Mouse (Mus musculus) neural tube, embryonic 15.5 days (tissue): ENCODE data around the gene Ptms. TPM values are rescaled to one million over a fixed set of nuclear protein-coding genes. Genes with fewer than 3 reads are reported as not detected.

ENCODE experiments used
- ATAC-seq: fragments of 200-750 bp; cut with Nextera tagmentation; 2 replicates; pipeline ENCODE4 v1.8.0; 2017; ENCODE audit warnings: mild to moderate bottlenecking, moderate TSS enrichment, moderate library complexity; ENCODE audit not compliant: low FRiP score
- H3K27ac ChIP-seq: fragments of 300-500 bp; sonication (generic); replicated peaks from 2 replicates; pipeline ENCODE4 v1.5.1; 2015; ENCODE audit warnings: mild to moderate bottlenecking, inconsistent platforms
- H3K27me3 ChIP-seq: fragments of 300-500 bp; sonication (generic); replicated peaks from 2 replicates; pipeline ENCODE4 v1.6.1; 2015; ENCODE audit warnings: inconsistent platforms
- H3K36me3 ChIP-seq: fragments of 300-500 bp; sonication (generic); 2 replicates; pipeline ENCODE4 v1.6.1; 2015; ENCODE audit warnings: inconsistent platforms
- H3K4me1 ChIP-seq: fragments of 300-500 bp; sonication (generic); 2 replicates; pipeline ENCODE4 v1.6.1; 2015; ENCODE audit warnings: inconsistent platforms
- H3K4me2 ChIP-seq: fragments of 300-500 bp; sonication (generic); 2 replicates; pipeline ENCODE4 v1.6.1; 2015; ENCODE audit warnings: inconsistent platforms, mild to moderate bottlenecking, moderate library complexity
- H3K4me3 ChIP-seq: fragments of 300-500 bp; sonication (generic); replicated peaks from 2 replicates; pipeline ENCODE4 v1.5.1; 2015; ENCODE audit warnings: mild to moderate bottlenecking, inconsistent platforms
- H3K9ac ChIP-seq: fragments of 300-500 bp; sonication (generic); replicated peaks from 2 replicates; pipeline ENCODE4 v1.6.1; 2015; ENCODE audit warnings: mild to moderate bottlenecking, inconsistent platforms
- H3K9me3 ChIP-seq: fragments of 300-500 bp; sonication (generic); replicated peaks from 2 replicates; pipeline ENCODE4 v1.6.1; 2016; ENCODE audit warnings: inconsistent platforms
- WGBS: fragments of 180-500 bp; shearing (Covaris S2); methylation state at CpG from one replicate; pipeline ENCODE4 v1.1.7; 2015; ENCODE audit warnings: mixed read lengths; 5-methylcytosine and 5-hydroxymethylcytosine counted together
- polyA plus RNA-seq: library from polyadenylated mRNA; unstranded; fragments of >200 nt; fragmentation: Nextera tagmentation; extraction: Ambion mirVana; gene quantifications from 2 replicates; pipeline ENCODE4 v1.2.1, GENCODE M21; 2015

The Ptms gene
- polyA plus RNA-seq, 1 experiment from 2014 or later, result 745 TPM

- no peaks in the 10 kb centered on the region for H3K4me1 ChIP-seq
- ATAC-seq, result no peak
- H3K9ac ChIP-seq, result no peak overlapping the region
- H3K4me2 ChIP-seq, result no peak overlapping the region
- no peak overlapping the region for H3K4me3 ChIP-seq
- no peaks in the 10 kb centered on the region for H3K9me3 ChIP-seq
- H3K27me3 ChIP-seq, result no peaks in the 10 kb centered on the region
- H3K36me3 ChIP-seq, result 0 out of 2 replicates have a peak, but pooled peaks cover 3% of the 10 kb centered on the region
- H3K27ac ChIP-seq, result no peak overlapping the region
- 91% methylated on average over 3 of the region's 3 CpGs for WGBS
Observed at GRCm38 (mm10) chr6:124943526-124943925, 23.6 kb upstream of the Ptms start.

- no peak for ATAC-seq
- H3K9me3 ChIP-seq, result no peaks in the 10 kb centered on the region
- no peak overlapping the region for H3K27ac ChIP-seq
- no peaks in the 10 kb centered on the region for H3K27me3 ChIP-seq
- no peak overlapping the region for H3K9ac ChIP-seq
- 100% methylated on average over 1 of the region's 1 CpGs for WGBS
- no peaks in the 10 kb centered on the region for H3K4me1 ChIP-seq
- no peak overlapping the region for H3K4me3 ChIP-seq
- peaks cover 18% of the 10 kb centered on the region for H3K36me3 ChIP-seq
- no peak overlapping the region for H3K4me2 ChIP-seq
Observed at GRCm38 (mm10) chr6:124941679-124942078, 21.8 kb upstream of the Ptms start.

- Histone ChIP-seq H3K27me3 (no peaks in the 10 kb centered on the region), H3K4me1 (peaks cover 13% of the 10 kb centered on the region)
- WGBS, result 94% methylated on average over 7 of the region's 7 CpGs
Observed at GRCm38 (mm10) chr6:124938554-124938953, 18.7 kb upstream of the Ptms start.

GRCm38 (mm10) chr6:124937493-124937892 lies 17.6 kb upstream of the Ptms start:
- peaks cover 52% of the 10 kb centered on the region for H3K36me3 ChIP-seq
- WGBS, result 83% methylated on average over 2 of the region's 2 CpGs
- no peak overlapping the region for H3K9ac ChIP-seq
- no peaks in the 10 kb centered on the region for H3K9me3 ChIP-seq
- H3K27me3 ChIP-seq, result no peaks in the 10 kb centered on the region
- H3K4me1 ChIP-seq, result peaks cover 18% of the 10 kb centered on the region
- no peak overlapping the region for H3K4me3 ChIP-seq
- H3K27ac ChIP-seq, result no peak overlapping the region
- no peak overlapping the region for H3K4me2 ChIP-seq
- no peak for ATAC-seq

More at GRCm38 (mm10) chr6:124938554-124938953, 18.7 kb upstream of the Ptms start:
- no peak overlapping the region for H3K27ac ChIP-seq
- H3K36me3 ChIP-seq, result peaks cover 49% of the 10 kb centered on the region
- no peak for ATAC-seq
- H3K9ac ChIP-seq, result no peak overlapping the region
- no peak overlapping the region for H3K4me3 ChIP-seq
- H3K4me2 ChIP-seq, result no peak overlapping the region
- no peaks in the 10 kb centered on the region for H3K9me3 ChIP-seq

- no peak overlapping the region for H3K4me3 ChIP-seq
- no peak overlapping the region for H3K27ac ChIP-seq
- 93% methylated on average over 1 of the region's 1 CpGs for WGBS
- ATAC-seq, result no peak
- peaks cover 52% of the 10 kb centered on the region for H3K36me3 ChIP-seq
- no peak overlapping the region for H3K4me2 ChIP-seq
- H3K9ac ChIP-seq, result no peak overlapping the region
- no peaks in the 10 kb centered on the region for H3K9me3 ChIP-seq
- H3K4me1 ChIP-seq, result peaks cover 25% of the 10 kb centered on the region
- H3K27me3 ChIP-seq, result no peaks in the 10 kb centered on the region
Observed at GRCm38 (mm10) chr6:124936681-124937080, 16.8 kb upstream of the Ptms start.

- Histone ChIP-seq H3K27ac (no peak overlapping the region), H3K9me3 (no peaks in the 10 kb centered on the region), H3K4me2 (no peak overlapping the region), H3K4me1 (peaks cover 35% of the 10 kb centered on the region), H3K9ac (0 out of 2 replicates have a peak overlapping the region, but pooled peaks have one; percentile 30), H3K4me3 (no peak overlapping the region), H3K27me3 (no peaks in the 10 kb centered on the region), H3K36me3 (peaks cover 52% of the 10 kb centered on the region)
- WGBS, result 96% methylated on average over 7 of the region's 7 CpGs
- ATAC-seq, result no peak
Observed at GRCm38 (mm10) chr6:124934670-124935069, 14.8 kb upstream of the Ptms start.

- no peak overlapping the region for H3K27ac ChIP-seq
- no peaks in the 10 kb centered on the region for H3K9me3 ChIP-seq
- WGBS, result 93% methylated on average over 3 of the region's 3 CpGs
- no peak overlapping the region for H3K9ac ChIP-seq
- H3K4me1 ChIP-seq, result peaks cover 36% of the 10 kb centered on the region
- peaks cover 46% of the 10 kb centered on the region for H3K36me3 ChIP-seq
- H3K4me2 ChIP-seq, result peak overlapping the region; percentile 87; the same call in 1 of the 2 replicates
- peak overlapping the region; percentile 97; the same call in 1 of the 2 replicates for H3K4me3 ChIP-seq
- no peaks in the 10 kb centered on the region for H3K27me3 ChIP-seq
- no peak for ATAC-seq
Observed at GRCm38 (mm10) chr6:124933127-124933526, 13.2 kb upstream of the Ptms start.

- ATAC-seq, result no peak
- peak overlapping the region; percentile 96 for H3K9ac ChIP-seq
Observed at GRCm38 (mm10) chr6:124932314-124932695, 12.4 kb upstream of the Ptms start.

GRCm38 (mm10) chr6:124931525-124932313 lies 11.8 kb upstream of the Ptms start:
- 3% methylated on average over 43 of the region's 48 CpGs for WGBS
- Histone ChIP-seq H3K4me3 (peak overlapping the region; percentile 97), H3K27me3 (no peaks in the 10 kb centered on the region), H3K9me3 (no peaks in the 10 kb centered on the region), H3K4me1 (peaks cover 36% of the 10 kb centered on the region), H3K4me2 (peak overlapping the region; percentile 87), H3K27ac (peak overlapping the region; percentile 97), H3K36me3 (peaks cover 35% of the 10 kb centered on the region), H3K9ac (peak overlapping the region; percentile 96)
- ATAC-seq, result peak; percentile 33

More at GRCm38 (mm10) chr6:124932314-124932695, 12.4 kb upstream of the Ptms start:
- Histone ChIP-seq H3K4me2 (peak overlapping the region; percentile 87), H3K36me3 (peaks cover 41% of the 10 kb centered on the region), H3K9me3 (no peaks in the 10 kb centered on the region), H3K27me3 (no peaks in the 10 kb centered on the region), H3K27ac (peak overlapping the region; percentile 97), H3K4me1 (peaks cover 36% of the 10 kb centered on the region), H3K4me3 (peak overlapping the region; percentile 97)
- WGBS, result 47% methylated on average over 12 of the region's 12 CpGs

GRCm38 (mm10) chr6:124930754-124931524 lies 11.0 kb upstream of the Ptms start, which contains the start of gene Mlf2:
Mlf2 (plus strand) TSS chr6:124931386.
- Histone ChIP-seq H3K9ac (peak within 1 kb of the TSS; percentile 96), H3K36me3 (peaks cover 27% of the 10 kb centered on the region), H3K4me3 (peak within 1 kb of the TSS; percentile 97), H3K9me3 (no peaks in the 10 kb centered on the region), H3K4me2 (peak within 1 kb of the TSS; percentile 87), H3K4me1 (peaks cover 36% of the 10 kb centered on the region), H3K27me3 (no peaks in the 10 kb centered on the region), H3K27ac (peak within 1 kb of the TSS; percentile 97)
- ATAC-seq, result peak; percentile 91
- WGBS, result under 1% methylated on average over 52 of the region's 64 CpGs

GRCm38 (mm10) chr6:124930231-124930630 lies 10.3 kb upstream of the Ptms start:
- Histone ChIP-seq H3K4me1 (peaks cover 36% of the 10 kb centered on the region), H3K36me3 (peaks cover 20% of the 10 kb centered on the region), H3K27me3 (no peaks in the 10 kb centered on the region), H3K9ac (peak overlapping the region; percentile 26), H3K4me2 (peak overlapping the region; percentile 87), H3K9me3 (no peaks in the 10 kb centered on the region), H3K4me3 (peak overlapping the region; percentile 97), H3K27ac (peak overlapping the region; percentile 97)
- 31% methylated on average over 1 of the region's 1 CpGs for WGBS
- ATAC-seq, result no peak
